Mouse (Mus musculus) left cerebral cortex, postnatal 10 days (tissue): ENCODE results near the gene Tubgcp5. TPM values are rescaled to one million over a fixed set of nuclear protein-coding genes. Genes with fewer than 3 reads are reported as not detected.
"Not testable (repeated sequence)": the region's sequence is repeated elsewhere in the genome, so short reads cannot be mapped to it uniquely, and the experiment has no call there.

Source experiments
- DNase-seq, 2 experiments: peaks; one replicate each; pipeline ENCODE4 v3.0.0; 2021 to 2022; ENCODE audit warnings: low spot score in 2 of 2, mixed read lengths in 1 of 2; ENCODE audit errors: extremely low spot score in 1 of 2
- intact Hi-C: fragments of 180-260 bp; cut with DNase I; formaldehyde crosslinking; loops from one replicate; pipeline ENCODE4 v1.15.1; 2025
- total RNA-seq, 2 experiments: library from RNA; stranded (reverse); gene quantifications; 2 replicates each; pipeline ENCODE4 v1.2.3; 2021

Tubgcp5 gene
- 10 to 100 TPM; 25.7 to 27.5 TPM for total RNA-seq

GRCm38 (mm10) chr7:55793952-55794603, at the start of gene Tubgcp5:
Tubgcp5 (plus strand) TSS chr7:55794154.
- DNase-seq: peak; percentile 98 to 99
- intact Hi-C loops: no loop called here

DNA sequence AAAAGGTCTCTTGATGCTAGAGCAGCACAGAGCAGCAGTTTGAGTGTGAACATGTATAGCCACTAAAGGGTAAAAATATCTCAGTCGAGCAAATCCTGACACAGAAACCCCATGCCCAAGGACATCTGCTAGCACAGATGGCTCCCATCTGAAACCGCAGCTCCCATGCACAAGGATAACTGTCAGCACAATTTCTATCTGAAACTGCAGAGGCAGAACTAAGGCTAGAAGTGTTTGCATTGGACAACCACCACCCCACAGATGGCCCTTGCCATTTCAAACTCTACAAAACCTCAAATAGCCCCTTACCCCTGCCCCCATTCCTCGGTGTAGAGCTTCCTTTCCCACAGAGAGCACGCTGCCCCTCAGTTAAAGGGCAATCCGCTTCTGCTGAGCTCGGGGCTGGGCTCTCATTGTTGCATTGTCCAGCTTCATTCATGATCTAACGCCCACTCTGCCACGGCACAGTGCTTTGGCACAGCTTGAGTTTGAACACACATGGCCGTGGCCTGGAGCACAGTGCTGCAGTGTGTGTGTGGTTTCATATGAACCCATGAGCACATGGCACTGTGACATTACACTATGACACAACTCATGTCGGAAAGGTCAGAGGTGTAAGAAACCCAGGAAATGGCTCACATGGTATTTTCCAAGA, 49.3 kb upstream of the Tubgcp5 start:
- intact Hi-C loops: no loop called here
- DNase-seq: peak; percentile 29 to 67

DNA sequence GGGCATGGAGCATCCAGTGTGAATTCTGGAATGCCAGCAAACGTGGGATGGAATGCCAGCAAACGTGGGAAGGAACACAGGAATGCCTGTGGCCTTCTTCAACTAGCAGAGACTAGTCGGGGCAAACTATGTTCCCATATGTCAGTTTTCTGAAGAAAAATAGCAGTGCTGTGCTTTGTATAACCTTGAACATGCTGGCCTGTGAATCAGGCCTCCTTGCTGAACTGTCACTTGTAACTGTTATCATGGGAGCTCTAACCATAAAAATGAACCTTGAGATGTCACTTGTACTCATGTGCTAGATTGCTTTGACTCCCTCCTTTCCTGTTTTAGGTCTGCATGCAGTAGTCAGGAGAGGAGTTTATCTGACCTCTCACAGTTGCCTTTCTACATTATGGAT, 43.1 kb upstream of the Tubgcp5 start:
- no peak for DNase-seq
- intact Hi-C loops: no loop called here

GRCm38 (mm10) chr7:55759346-55759745, 34.6 kb upstream of the Tubgcp5 start:
- intact Hi-C loops: no loop called here

GRCm38 (mm10) chr7:55767926-55768325, 26.0 kb upstream of the Tubgcp5 start, which contains the start of gene Siglech:
Siglech (plus strand) TSS chr7:55768178.
- DNase-seq: no peak
- intact Hi-C loops: no loop called here

More at GRCm38 (mm10) chr7:55759346-55759745, 34.6 kb upstream of the Tubgcp5 start:
- no peak for DNase-seq

DNA sequence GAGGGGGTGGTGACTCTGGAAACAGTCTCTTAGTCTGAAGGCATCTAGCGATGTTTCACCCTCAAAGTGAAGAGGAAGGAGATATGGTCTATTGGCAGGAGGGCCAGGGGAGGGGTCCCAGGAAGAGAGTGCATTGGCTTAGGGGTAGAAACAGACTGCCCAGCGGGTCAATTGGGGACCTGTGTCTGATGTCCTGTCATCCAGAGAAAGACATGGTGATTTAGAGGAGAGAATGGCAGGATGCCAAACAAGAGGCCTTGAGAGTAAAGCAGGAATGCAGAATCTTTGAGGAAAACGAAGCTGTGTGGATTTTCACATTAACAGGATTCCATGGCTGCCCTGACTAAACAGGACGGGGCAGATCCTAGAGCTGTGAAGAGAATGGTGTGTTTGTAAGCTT, 13.9 kb upstream of the Tubgcp5 start:
- intact Hi-C loops: no loop called here
- DNase-seq: no peak

- DNase-seq: no peak
- intact Hi-C loops: no loop called here
Measured at GRCm38 (mm10) chr7:55782493-55782892, 11.5 kb upstream of the Tubgcp5 start.

DNA sequence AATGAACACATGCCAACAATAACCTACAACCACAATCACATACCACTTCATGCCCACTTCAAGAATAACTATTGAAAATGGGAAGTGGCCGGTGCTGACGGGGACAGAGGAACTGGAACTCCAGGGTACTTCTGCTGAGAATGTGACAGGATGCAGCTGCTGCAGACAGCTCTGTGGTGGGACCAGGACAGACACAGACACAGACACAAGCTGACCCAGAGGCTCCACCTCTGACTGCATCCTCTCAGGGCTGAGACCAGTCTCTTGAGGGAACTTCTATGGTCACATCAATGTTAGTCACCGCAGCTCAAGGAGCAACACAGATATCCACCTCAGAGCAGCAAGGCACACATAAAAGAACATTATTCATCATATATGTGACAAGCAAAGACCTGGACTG, 9.4 kb upstream of the Tubgcp5 start:
- peak in 1 of 2 experiments; percentile 30 for DNase-seq
- intact Hi-C loops: no loop called here

DNA sequence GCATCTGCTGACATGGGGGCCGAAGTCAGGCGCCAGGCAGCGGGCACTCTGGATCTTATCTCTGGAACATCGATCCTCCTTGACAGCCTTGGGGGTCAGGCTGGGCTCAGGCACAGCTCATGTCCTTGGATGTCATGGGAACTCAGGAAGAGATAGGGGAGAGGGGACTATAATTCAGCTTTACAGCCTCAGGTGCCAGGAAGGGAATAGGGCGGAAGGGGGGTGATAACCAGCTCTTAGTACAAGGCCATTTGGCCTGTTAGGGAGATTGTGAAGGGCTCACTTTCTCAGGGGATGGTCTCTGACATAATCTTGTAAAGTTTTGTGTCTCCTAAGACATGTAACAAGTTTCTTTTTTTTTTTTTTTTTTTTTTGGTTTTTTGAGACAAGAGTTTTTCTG, 3.4 kb upstream of the Tubgcp5 start:
- intact Hi-C loops: not testable (repeated sequence)

DNA sequence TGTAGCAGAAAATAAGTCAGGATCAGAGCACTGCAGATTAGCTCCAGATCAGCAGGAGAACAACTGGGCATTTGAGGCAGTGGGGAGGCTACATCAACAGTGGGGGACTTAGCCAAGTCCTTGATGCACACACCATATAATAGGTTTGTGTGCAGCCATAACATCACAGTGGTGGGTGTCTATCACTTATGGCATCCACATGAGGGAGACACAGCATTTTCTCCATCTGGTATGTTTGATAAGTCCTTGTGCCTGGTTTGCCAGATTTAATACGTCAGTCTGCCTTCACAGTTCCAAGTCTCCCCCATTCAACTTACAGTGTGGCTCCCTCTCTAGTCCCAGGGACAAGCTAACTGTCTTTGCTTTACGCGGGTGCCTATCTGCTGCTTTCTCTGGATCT, 1.7 kb upstream of the Tubgcp5 start:
- peak in 1 of 2 experiments; percentile 29 for DNase-seq
- intact Hi-C loops: no loop called here

More for the DNA sequence above, 3.4 kb upstream of the Tubgcp5 start:
- DNase-seq: not testable (repeated sequence)

GRCm38 (mm10) chr7:55793236-55793951, 560 bp upstream of the Tubgcp5 start:
- intact Hi-C loops: no loop called here
- DNase-seq: no peak

- DNase-seq: no peak
- intact Hi-C loops: no loop called here
Measured at GRCm38 (mm10) chr7:55799981-55800380, 6.0 kb downstream of the Tubgcp5 start.

DNA sequence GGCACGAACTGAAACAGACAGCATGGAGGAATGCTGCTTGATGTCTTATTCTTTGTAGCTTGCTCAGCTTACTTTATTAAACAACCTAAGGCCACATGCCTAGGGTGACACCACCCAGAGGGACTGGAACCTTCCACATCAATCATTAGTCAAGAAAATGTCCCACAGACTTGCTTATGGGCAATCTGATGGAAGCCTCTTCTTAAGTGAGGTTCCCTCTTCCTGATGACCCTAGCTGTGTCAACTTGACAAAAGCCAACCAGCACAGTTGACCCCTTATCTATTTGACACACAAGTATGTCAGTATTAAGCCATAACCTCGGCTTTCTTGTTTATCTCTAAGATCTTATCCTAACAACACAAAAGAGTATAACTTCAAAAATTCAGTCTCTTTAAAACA, 16.0 kb downstream of the Tubgcp5 start:
- no peak for DNase-seq
- intact Hi-C loops: loop anchor here (5.0 kb wide), 1 partner anchor 102 kb away; no protein-coding TSS in a partner anchor

DNA sequence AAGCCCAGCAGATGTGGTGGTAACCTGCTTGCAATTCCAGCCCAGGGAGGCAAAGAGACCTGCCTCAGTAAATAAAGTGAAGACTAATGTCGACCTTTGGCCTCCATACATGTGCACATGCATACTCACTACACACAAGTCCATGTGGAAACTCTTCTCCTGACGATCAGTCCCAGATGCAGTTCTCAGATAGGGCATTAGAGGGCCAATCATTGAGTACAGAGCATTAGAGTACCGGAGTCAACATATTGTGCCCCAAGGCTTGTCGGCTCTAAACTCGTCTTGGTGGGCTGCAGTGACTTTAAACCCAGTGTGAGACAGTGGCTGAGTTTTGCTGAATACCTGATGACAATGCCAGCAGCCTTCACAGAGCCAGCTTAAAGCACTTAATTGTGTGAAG, 30.5 kb downstream of the Tubgcp5 start:
- intact Hi-C loops: no loop called here
- DNase-seq: no peak

DNA sequence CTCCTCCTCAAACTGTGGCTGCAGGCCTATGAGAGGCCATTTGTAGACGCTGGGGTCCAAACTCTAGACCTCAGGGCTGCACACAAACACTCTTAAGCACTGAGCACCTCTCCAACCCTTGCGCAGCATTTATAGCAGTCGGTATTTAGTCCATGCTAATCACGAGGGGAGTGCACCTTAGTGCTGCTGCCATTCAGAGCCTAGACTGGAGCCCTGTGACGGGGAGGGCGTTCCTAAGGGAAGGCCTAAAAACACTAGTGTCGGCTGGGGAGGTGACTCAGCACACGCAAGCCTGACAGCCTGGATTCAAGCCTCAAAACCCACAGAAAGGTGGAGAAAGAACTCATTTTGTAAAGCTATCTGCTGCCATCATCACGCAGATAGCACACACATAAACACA, 33.6 kb downstream of the Tubgcp5 start:
- intact Hi-C loops: loop anchor here (5.0 kb wide), 1 partner anchor 75 kb away; no protein-coding TSS in a partner anchor
- no peak for DNase-seq

DNA sequence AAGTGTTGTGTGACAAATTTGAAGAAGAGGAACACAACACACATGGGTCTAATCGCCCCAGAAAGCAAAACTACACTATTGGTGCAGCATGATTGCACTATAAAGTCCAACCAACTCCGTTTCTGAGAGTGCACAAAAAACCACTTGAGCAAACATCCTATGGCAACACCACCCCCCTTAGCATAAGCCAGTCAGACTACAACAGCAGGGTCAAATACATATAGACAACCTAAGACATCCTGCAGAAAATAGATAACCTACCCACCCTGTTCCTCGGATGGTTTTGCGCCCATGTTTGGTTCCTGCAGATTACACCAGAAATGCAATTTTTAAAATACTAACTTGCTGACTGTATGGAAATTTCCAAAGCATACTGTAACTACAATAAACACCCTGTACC, 42.9 kb downstream of the Tubgcp5 start:
- intact Hi-C loops: no loop called here

DNA sequence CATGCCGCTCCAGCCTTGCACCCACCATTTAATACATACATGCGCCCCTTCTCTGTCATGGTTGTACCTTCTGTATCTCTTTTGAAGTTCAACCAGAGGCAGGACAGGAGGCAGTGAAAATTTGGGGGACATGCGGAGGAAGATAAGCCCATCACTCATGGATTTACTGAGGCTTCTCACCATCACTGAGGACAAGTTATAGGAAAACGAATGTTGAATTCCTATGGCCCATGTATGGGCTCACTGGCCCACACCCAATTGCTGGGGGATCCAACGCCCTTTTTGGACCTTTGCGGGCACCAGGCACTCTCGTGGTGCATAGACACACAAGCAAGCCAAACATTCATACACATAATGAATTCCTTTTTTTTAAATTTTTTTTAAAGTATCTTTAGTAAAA, 47.5 kb downstream of the Tubgcp5 start, which contains the start of gene Cyfip1:
TSS of gene Cyfip1 (plus strand) at position 301 of the 400 bp plus-strand sequence.
- DNase-seq: no peak
- intact Hi-C loops: loop anchor here (5.0 kb wide), 1 partner anchor 36 kb away; no protein-coding TSS in a partner anchor

More for the DNA sequence above, 42.9 kb downstream of the Tubgcp5 start:
- no peak for DNase-seq

- intact Hi-C loops: loop anchor here (5.0 kb wide), 1 partner anchor 35 kb away; no protein-coding TSS in a partner anchor
- DNase-seq: peak; percentile 80 to 95
Measured at GRCm38 (mm10) chr7:55841977-55842503, 48.1 kb downstream of the Tubgcp5 start.

GRCm38 (mm10) chr7:55842504-55843152, 48.7 kb downstream of the Tubgcp5 start:
- DNase-seq: peak in 1 of 2 experiments; percentile 22
- intact Hi-C loops: loop anchor here (5.0 kb wide), 1 partner anchor 35 kb away; no protein-coding TSS in a partner anchor
